Mouse (Mus musculus): ENCODE measurements around the gene Ing2.
A peak's percentile ranks its signal among the peaks of the same experiment; 100 is the strongest.

The Ing2 gene

GRCm38 (mm10) chr8:47674140-47674776 is 1.1 kb downstream of the Ing2 start:
- DNase-seq (ENCODE audit: low spot score), result no peak

- DNase-seq (ENCODE audit: low spot score), result peak; percentile 87
These were observed 1.8 kb downstream of the Ing2 start for GRCm38 (mm10) chr8:47673317-47674139.

DNA sequence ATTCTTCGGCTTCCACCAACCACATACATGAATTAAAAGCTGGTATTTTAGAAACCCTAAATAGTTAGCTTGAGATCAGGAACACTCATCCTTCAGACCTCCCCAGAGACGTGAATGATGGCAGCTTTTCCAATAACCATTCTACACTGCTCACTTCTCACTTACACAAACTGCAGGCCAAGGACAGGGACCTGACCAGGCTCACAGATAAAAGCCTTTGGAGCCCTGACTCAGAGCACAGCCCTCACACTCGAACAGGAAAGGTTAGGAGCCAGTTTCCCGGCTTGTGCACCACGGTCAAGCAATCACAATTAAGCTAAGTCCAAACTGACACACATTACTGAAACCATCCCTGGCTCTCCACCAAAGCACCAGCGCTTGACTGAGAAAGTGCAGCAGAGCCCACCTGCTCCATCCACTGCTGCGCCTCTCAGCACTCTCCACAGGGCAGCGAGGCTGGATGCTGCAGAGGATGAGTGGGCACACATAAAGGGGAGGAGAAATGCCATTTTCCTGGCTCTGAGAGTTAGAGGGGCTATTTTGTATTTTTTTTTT is 11.0 kb downstream of the Ing2 start:
- DNase-seq (ENCODE audit: low spot score), result no peak

GRCm38 (mm10) chr8:47663201-47663600 is 12.2 kb downstream of the Ing2 start:
- peak; percentile 24 for DNase-seq (ENCODE audit: low spot score)

GRCm38 (mm10) chr8:47662716-47663115 is 12.6 kb downstream of the Ing2 start:
- no peak for DNase-seq (ENCODE audit: low spot score)

DNA sequence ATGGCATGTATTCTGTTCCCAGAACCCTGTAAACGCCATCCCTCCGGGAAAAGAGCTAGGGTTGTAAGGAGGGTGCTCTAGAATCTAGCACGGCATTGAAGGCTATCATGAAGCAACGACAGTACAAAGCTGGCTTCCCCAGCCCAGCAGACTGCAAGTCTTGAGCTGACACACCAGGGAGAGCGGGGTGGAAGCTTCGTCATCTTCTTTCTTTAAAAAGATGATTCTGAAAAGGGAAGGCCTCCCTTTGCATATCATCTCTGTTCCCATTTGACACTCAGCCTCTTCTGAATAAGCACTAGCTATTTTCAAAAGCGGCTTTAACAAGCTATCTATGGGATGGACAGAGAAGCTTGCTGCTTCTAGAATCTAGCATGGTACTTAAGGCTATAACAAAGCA is 15.0 kb downstream of the Ing2 start:
- no peak for DNase-seq (ENCODE audit: low spot score)

GRCm38 (mm10) chr8:47659463-47659862 is 15.9 kb downstream of the Ing2 start:
- DNase-seq (ENCODE audit: low spot score), result no peak

DNA sequence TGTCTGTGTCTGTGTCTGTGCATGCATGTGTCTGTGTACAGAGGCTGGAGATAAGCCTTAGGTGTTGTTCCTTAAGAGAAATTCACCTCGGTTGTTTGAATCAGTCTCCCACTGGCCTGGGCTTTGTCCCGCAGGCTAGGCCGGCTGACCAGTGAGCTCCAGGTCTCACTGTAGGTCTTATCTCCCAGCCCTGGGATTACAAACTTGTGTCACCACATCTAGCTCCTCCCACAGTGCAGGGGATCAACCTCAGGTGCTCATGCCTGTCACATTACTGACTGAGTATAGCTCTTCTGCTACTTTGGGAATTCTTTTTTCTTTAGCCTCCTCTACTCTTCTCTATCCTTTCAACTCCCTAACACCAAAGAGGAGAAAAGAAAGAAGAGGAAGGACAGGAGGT is 20.9 kb downstream of the Ing2 start:
- no peak for DNase-seq (ENCODE audit: low spot score)

DNA sequence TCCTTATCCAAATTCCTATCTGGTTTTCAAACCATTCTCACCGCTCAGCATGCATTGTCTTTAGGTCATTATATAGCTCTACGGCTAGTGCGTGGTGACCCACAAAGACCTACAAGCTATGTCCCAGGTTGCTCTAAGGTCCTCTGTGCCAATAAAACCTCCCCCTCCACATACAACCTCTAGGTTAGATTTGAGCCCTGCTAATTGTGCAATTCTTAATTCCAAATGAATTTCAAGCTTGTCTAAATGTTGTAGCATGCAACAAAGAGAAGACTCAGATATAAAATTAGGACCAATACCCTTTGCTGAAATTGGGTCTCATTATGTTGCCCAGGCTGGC is 22.6 kb downstream of the Ing2 start:
- no peak for DNase-seq (ENCODE audit: low spot score)

DNA sequence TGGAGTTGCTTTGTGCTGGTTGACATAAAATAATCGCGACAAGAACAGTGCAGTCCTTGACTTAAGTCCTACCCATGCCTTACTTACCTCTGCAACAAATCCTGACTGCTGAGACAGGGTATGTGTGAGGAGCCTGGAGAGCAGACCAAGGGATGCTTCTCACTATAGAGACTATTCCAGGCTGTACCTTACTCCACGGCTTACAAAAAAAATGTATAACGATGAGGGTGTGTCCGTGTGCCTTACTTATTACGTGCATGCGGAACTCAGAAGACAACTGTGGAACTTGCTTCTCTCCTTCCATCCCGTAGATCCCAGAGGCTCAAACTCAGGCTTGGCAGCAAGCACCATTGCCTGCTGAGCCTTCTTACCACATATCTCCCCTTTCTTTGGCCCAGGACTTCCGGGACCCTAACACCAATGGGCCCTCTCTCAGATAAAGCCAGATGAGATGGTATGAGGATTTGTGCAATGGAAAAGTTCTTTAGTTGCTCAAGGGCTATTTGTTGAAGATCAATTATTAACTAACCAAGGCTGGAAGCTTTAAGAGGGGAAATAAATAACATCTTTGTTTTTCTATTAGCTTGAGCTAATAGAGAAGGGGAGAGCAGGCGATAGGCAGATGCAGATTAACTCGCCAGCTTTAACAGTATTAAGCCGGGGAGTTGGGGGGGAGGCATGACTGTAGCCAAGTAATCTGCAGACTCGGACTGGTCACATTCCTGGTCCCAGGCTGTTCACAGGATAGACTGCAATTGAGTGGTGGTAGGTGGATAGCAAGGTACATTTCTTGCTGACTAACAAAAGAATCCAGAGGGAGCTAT is 23.2 kb downstream of the Ing2 start:
- DNase-seq (ENCODE audit: low spot score), result no peak

DNA sequence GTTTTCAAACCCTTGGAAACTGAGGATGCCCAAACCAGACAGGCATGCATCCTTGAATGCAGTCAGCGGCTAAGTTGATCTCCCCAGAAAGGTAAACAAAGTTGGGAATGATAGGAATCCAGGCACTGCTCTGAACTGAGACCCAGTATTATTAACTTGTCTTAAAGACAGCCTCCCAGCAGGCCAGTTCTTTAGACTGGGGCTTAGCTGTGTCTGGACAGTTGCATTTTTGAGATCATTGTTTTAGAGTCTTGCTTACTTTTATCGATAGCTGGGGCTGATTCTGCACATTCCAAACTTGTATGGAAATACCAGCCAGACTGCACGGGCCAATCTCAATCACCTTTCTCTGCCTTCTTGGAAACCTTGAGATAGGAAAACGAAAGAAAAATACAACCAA is 24.5 kb downstream of the Ing2 start:
- no peak for DNase-seq (ENCODE audit: low spot score)

DNA sequence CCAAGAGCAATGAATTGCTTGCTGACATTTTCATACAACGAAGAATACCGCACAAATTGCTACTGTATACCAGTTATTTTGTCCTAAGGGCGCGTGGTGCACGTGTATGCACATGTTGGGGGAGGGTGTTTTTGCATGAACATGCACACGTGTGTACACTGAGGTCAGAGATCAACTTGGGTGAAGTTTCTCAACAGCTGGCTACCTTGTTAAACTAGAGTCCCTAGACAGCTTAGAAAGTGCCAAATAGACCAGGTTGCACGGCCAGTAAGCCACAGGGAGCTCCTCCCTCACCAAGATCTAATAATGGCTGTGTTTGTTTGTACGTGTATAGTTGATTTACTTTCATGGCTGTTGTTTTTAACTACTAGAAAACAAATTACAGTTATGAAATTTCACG is 25.8 kb downstream of the Ing2 start:
- no peak for DNase-seq (ENCODE audit: low spot score)

GRCm38 (mm10) chr8:47642514-47643064 is 32.8 kb downstream of the Ing2 start:
- DNase-seq (ENCODE audit: low spot score), result no peak

DNA sequence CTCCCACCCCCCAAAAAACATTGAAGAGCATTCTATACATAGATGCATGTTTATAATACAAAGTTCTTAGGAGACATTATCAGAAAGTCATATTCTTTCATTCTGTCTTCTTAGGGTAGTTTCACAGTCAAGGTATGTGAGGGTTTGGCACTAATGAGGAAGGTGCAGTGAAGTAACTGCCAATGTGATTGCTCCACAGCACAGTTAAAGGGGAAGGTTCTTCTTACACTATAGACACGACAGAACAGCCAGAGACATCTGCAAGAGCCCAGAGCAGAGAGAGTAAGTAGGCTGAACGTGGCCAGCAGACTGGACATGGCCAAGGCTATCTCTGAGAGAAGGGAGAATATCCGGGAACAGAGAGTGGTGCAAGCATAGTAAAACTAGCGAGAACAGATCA is 38.2 kb downstream of the Ing2 start:
- no peak for DNase-seq (ENCODE audit: low spot score)

DNA sequence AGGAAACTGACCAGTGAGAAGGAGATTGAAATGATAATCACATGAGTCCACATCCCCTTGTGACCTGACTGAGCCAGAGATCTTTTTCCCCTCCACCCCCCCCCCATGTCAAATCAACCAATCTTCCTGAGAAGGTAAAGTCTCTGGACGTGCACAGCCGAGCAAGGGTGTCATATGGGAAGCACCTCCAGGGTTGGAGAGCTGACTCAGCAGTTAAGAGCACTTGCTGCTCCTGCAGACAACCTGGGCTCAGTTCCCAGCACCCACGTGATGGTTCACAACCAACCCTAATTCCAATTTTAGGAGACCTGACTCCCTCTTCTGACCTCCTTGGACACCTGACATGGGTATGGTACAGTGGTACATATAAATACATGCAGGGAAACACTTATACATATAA is 39.3 kb downstream of the Ing2 start:
- no peak for DNase-seq (ENCODE audit: low spot score)

DNA sequence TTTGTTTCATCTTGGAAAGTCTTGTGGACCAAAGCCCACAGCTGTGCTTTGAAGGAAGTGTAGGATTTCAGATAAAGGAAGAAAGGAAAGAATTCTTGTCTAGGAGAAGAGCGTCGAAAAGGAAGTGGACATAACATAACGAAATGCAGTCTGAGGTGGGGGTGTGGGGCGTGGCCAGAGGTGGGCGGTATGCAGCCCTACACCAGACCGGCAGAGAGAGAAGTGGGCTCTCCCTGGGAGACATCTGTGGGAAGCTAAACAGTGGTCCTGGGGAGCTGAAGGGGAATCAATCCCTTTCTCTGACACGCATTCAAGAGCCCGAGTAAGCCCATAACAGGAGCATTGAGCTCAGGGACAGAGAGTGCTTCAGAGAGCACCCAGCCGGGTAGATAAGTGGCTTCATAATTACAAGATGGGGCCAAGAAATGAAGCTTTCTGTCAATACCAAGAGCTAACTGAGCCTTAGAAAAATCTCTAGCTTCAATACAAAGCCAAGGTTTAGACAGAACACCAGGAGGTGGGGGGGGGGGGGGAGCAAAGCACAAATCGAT is 40.5 kb downstream of the Ing2 start:
- no peak for DNase-seq (ENCODE audit: low spot score)

GRCm38 (mm10) chr8:47621144-47621543 is 54.2 kb downstream of the Ing2 start:
- DNase-seq (ENCODE audit: low spot score), result no peak
